8 mouse cellular contexts compared by ENCODE assay signal in the genomic region with DNA sequence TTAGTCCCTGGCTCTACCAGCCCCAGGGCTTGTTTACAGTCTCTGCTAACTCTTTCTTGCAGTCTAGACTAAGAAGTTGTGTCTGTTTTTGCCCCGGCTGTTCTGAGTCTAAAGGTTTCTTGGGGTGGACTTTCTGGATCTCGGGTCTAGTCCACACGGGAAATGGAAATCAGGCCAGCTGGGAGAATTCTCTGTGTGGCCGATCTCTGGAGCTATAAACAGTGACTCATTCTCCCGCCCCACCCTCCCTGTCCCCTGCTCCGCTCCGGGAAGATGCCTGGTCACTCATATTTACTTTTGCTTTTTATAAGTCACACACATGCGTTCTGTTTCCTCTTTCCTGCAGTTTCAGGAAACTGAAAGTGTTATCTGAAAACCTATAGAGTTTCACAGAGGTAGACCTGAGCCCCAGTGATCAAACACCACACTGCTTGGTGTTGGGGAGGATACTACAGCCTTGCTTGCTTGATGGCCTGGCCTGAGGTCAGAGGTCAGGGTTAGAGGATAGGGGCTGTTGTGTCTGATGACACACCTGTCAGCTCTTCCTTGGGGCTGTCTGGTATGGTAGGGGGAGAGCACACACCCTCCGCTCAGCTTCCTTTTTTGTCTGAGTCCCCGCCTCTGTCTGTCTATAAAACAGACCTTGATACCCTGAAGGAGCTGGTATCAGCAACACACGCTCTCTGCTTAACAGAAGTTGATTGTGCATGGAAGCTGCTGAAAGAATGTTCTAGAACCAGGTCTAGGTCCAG. TPM values are rescaled to one million over a fixed set of nuclear protein-coding genes. Genes with fewer than 3 reads are reported as not detected.
DNase-seq lines count a peak whose midpoint lies in the region; ATAC-seq lines count a peak whose summit lies in the region.

No protein-coding gene starts in this region.

- no peaks in the 10 kb centered on the region for H3K36me3 ChIP-seq in hindbrain, embryonic 12.5 days
- no peaks in the 10 kb centered on the region for H3K36me3 ChIP-seq in hindbrain, embryonic 11.5 days (ENCODE audit: control insufficient read depth, insufficient read depth, low read length)
- no peaks in the 10 kb centered on the region for H3K36me3 ChIP-seq in heart, embryonic 16.5 days (ENCODE audit: control insufficient read depth, insufficient read depth)

- H3K4me1 ChIP-seq in hindbrain, embryonic 12.5 days, result peaks cover 51% of the 10 kb centered on the region
- peaks cover 18% of the 10 kb centered on the region for H3K4me1 ChIP-seq in hindbrain, embryonic 11.5 days (replicated peaks; ENCODE audit: control insufficient read depth, insufficient read depth, low read length)
- peaks cover 64% of the 10 kb centered on the region for H3K4me1 ChIP-seq in heart, embryonic 16.5 days (ENCODE audit: control insufficient read depth, insufficient read depth, low read length)

- H3K4me2 ChIP-seq in hindbrain, embryonic 12.5 days (replicated peaks), result peak overlapping the region; percentile 6; the same call in 1 of the 2 replicates
- no peak overlapping the region for H3K4me2 ChIP-seq in hindbrain, embryonic 11.5 days (replicated peaks; ENCODE audit: low read depth, low read length)
- peak overlapping the region; percentile 99 for H3K4me2 ChIP-seq in heart, embryonic 16.5 days (ENCODE audit: low read depth, low read length)

- peaks cover 34% of the 10 kb centered on the region for H3K27me3 ChIP-seq in hindbrain, embryonic 12.5 days
- peaks cover 3% of the 10 kb centered on the region; the same call in 1 of the 2 replicates for H3K27me3 ChIP-seq in hindbrain, embryonic 11.5 days (ENCODE audit: control insufficient read depth, insufficient read depth, low read length)
- H3K27me3 ChIP-seq in heart, embryonic 16.5 days (ENCODE audit: control insufficient read depth, insufficient read depth, low read length), result no peaks in the 10 kb centered on the region

- no peaks in the 10 kb centered on the region for H3K9me3 ChIP-seq in hindbrain, embryonic 12.5 days (replicated peaks)
- no peaks in the 10 kb centered on the region for H3K9me3 ChIP-seq in hindbrain, embryonic 11.5 days (ENCODE audit: control insufficient read depth, low read length)
- H3K9me3 ChIP-seq in heart, embryonic 16.5 days (replicated peaks; ENCODE audit: control insufficient read depth, low read length), result no peaks in the 10 kb centered on the region

- WGBS in hindbrain, embryonic 12.5 days, result 71% methylated on average over 11 of the region's 11 CpGs
- WGBS in hindbrain, embryonic 11.5 days, result 73% methylated on average over 11 of the region's 11 CpGs
- WGBS in heart, embryonic 16.5 days, result 20% methylated on average over 11 of the region's 11 CpGs

- H3K4me3 ChIP-seq in hindbrain, embryonic 12.5 days, result no peak overlapping the region
- H3K4me3 ChIP-seq in hindbrain, embryonic 11.5 days (ENCODE audit: low read depth, low read length), result no peak overlapping the region
- peak overlapping the region; percentile 99 for H3K4me3 ChIP-seq in heart, embryonic 16.5 days (ENCODE audit: low read length)

- ATAC-seq in hindbrain, embryonic 12.5 days (ENCODE audit: low FRiP score), result no peak
- no peak for ATAC-seq in hindbrain, embryonic 11.5 days (ENCODE audit: low FRiP score)
- no peak for ATAC-seq in heart, embryonic 16.5 days (replicated peaks; ENCODE audit: extremely low read depth, insufficient read depth, low FRiP score)
- peak; percentile 5; the same call in 1 of the 2 replicates for ATAC-seq in neutrophil, adult 5-6 weeks (ENCODE audit: extremely low read depth, insufficient number of reproducible peaks, low FRiP score, poor library complexity, severe bottlenecking)

- H3K9ac ChIP-seq in hindbrain, embryonic 12.5 days, result no peak overlapping the region
- no peak overlapping the region for H3K9ac ChIP-seq in hindbrain, embryonic 11.5 days (ENCODE audit: low read depth, low read length)
- peak overlapping the region; percentile 96 for H3K9ac ChIP-seq in heart, embryonic 16.5 days (ENCODE audit: low read length)

- no peak for DNase-seq in hindbrain, embryonic 11.5 days (ENCODE audit: low spot score)
- peak; percentile 78 for DNase-seq in adipocyte (ENCODE audit: low spot score)
- peak; percentile 75 for DNase-seq in liver
- no peak for DNase-seq in left cerebral cortex, adult 18-20 months (ENCODE audit: low spot score in 2 of 2)
- no peak for DNase-seq in embryo, embryonic 11 days

- no peak overlapping the region for H3K27ac ChIP-seq in hindbrain, embryonic 12.5 days
- no peak overlapping the region for H3K27ac ChIP-seq in hindbrain, embryonic 11.5 days (ENCODE audit: low read depth, low read length)
- H3K27ac ChIP-seq in heart, embryonic 16.5 days (ENCODE audit: low read length), result peak overlapping the region; percentile 93

RNA-seq across cellular contexts. Expression of gene Mafk, which starts 2.2 kb away (rescaled TPM):
- polyA plus RNA-seq in hindbrain, embryonic 12.5 days (2016; fragmentation: Nextera tagmentation; extraction: Ambion mirVana), result 11.4 and 12.0 TPM in 2 replicates
- polyA plus RNA-seq in hindbrain, embryonic 11.5 days (2014; fragmentation: Nextera tagmentation; extraction: Ambion mirVana), result 5.2 and 6.3 TPM in 2 replicates
- 22.1 and 24.9 TPM in 2 replicates for polyA plus RNA-seq in heart, embryonic 16.5 days (2015; fragmentation: Nextera tagmentation; extraction: Ambion mirVana)
- total RNA-seq in neutrophil, adult 5-6 weeks (2017), result 48.4 and 55.0 TPM in 2 replicates
- total RNA-seq in left cerebral cortex, adult 18-20 months (2021), result 1 to 10 TPM; 8.9 to 9.2 TPM

RNA-seq across cellular contexts. Expression of gene Ints1, which starts 18.0 kb away (rescaled TPM):
- polyA plus RNA-seq in hindbrain, embryonic 12.5 days (2016; fragmentation: Nextera tagmentation; extraction: Ambion mirVana), result 32.8 and 37.7 TPM in 2 replicates
- 26.3 and 28.3 TPM in 2 replicates for polyA plus RNA-seq in hindbrain, embryonic 11.5 days (2014; fragmentation: Nextera tagmentation; extraction: Ambion mirVana)
- 16.9 and 20.2 TPM in 2 replicates for polyA plus RNA-seq in heart, embryonic 16.5 days (2015; fragmentation: Nextera tagmentation; extraction: Ambion mirVana)
- total RNA-seq in neutrophil, adult 5-6 weeks (2017), result 35.1 and 41.0 TPM in 2 replicates
- 100 to 1,000 TPM in 1 of 2 experiments, 10 to 100 TPM in 1; 96.3 to 103 TPM for total RNA-seq in left cerebral cortex, adult 18-20 months (2021)

RNA-seq across cellular contexts. Expression of gene Tmem184a, which starts 26.2 kb away (rescaled TPM):
- polyA plus RNA-seq in hindbrain, embryonic 12.5 days (2016; fragmentation: Nextera tagmentation; extraction: Ambion mirVana), result 0.43 and 1.4 TPM in 2 replicates
- 1.1 and 1.2 TPM in 2 replicates for polyA plus RNA-seq in hindbrain, embryonic 11.5 days (2014; fragmentation: Nextera tagmentation; extraction: Ambion mirVana)
- 0.46 and 1.3 TPM in 2 replicates for polyA plus RNA-seq in heart, embryonic 16.5 days (2015; fragmentation: Nextera tagmentation; extraction: Ambion mirVana)
- not detected in 2 replicates for total RNA-seq in neutrophil, adult 5-6 weeks (2017)
- total RNA-seq in left cerebral cortex, adult 18-20 months (2021), result under 1 TPM; 0.35 to 0.53 TPM

RNA-seq across cellular contexts. Expression of gene Gm26938, which starts 32.7 kb away (rescaled TPM):
- not detected in 2 replicates for polyA plus RNA-seq in hindbrain, embryonic 12.5 days (2016; fragmentation: Nextera tagmentation; extraction: Ambion mirVana)
- not detected in 2 replicates for polyA plus RNA-seq in hindbrain, embryonic 11.5 days (2014; fragmentation: Nextera tagmentation; extraction: Ambion mirVana)
- not detected in 2 replicates for polyA plus RNA-seq in heart, embryonic 16.5 days (2015; fragmentation: Nextera tagmentation; extraction: Ambion mirVana)
- not detected in 2 replicates for total RNA-seq in neutrophil, adult 5-6 weeks (2017)
- not detected for total RNA-seq in left cerebral cortex, adult 18-20 months (2021)

RNA-seq across cellular contexts. Expression of gene Psmg3, which starts 33.2 kb away (rescaled TPM):
- 55.8 and 66.6 TPM in 2 replicates for polyA plus RNA-seq in hindbrain, embryonic 12.5 days (2016; fragmentation: Nextera tagmentation; extraction: Ambion mirVana)
- polyA plus RNA-seq in hindbrain, embryonic 11.5 days (2014; fragmentation: Nextera tagmentation; extraction: Ambion mirVana), result 74.5 and 77.3 TPM in 2 replicates
- polyA plus RNA-seq in heart, embryonic 16.5 days (2015; fragmentation: Nextera tagmentation; extraction: Ambion mirVana), result 43.3 and 44.6 TPM in 2 replicates
- 9.1 and 13.2 TPM in 2 replicates for total RNA-seq in neutrophil, adult 5-6 weeks (2017)
- 10 to 100 TPM; 19.3 TPM for total RNA-seq in left cerebral cortex, adult 18-20 months (2021)

Comparison
In these comparisons a context has a peak if more than half of its experiments do, and no peak if none do; other contexts are left out.
1. DNase-seq: peak in adipocyte (single experiment) and liver (single experiment); none in hindbrain, embryonic 11.5 days (single experiment), left cerebral cortex, adult 18-20 months (0 of 2) and embryo, embryonic 11 days (single experiment).